20 mouse cellular contexts compared by ENCODE assay signal in the genomic region with DNA sequence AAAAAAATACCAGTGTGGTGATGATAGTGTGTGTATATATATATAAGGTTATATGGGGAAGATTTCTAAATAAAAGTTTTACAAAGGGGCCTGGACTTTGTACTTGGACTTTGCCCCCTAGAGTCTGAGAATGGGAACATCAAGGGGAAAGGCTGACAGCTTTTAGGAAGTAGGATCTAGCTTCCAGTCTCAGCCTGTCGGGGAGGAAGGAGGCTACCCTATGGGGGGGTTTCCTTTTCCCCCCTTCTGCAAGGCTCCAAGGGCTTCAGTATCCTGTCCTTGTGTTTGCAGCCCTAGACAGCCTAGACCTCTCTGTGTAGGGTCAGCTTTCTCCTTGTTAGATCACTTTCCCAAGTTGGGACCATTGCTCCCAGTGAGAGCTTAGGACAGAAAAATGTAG. TPM values are rescaled to one million over a fixed set of nuclear protein-coding genes. Genes with fewer than 3 reads are reported as not detected.
DNase-seq lines count a peak whose midpoint lies in the region; ATAC-seq and TF ChIP-seq lines count a peak whose summit lies in the region.
"Had no signal": no experiment of that assay in that cellular context is flagged by ENCODE, and none has a peak within 500 bp of the region (broad histone marks: within the 10 kb centered on the region; RNA-seq: fewer than 3 reads in every experiment).

No protein-coding gene starts in this region.

- no peak overlapping the region for H3K4me2 ChIP-seq in liver, embryonic 11.5 days
- no peak overlapping the region for H3K4me2 ChIP-seq in liver, embryonic 12.5 days
- H3K4me2 ChIP-seq: hindbrain, embryonic 14.5 days; lung, embryonic 15.5 days; neural tube, embryonic 15.5 days had no signal

- ATAC-seq in liver, embryonic 11.5 days (replicated peaks; ENCODE audit: low FRiP score): peak; percentile 30
- ATAC-seq in liver, embryonic 12.5 days: peak; percentile 19; the same call in 1 of the 2 replicates
- 0 out of 2 replicates have a peak, but pooled peaks have one; percentile 35 for ATAC-seq in megakaryocyte-erythroid progenitor cell, adult 5-6 weeks (replicated peaks; ENCODE audit: low FRiP score, low TSS enrichment, poor library complexity, severe bottlenecking)
- ATAC-seq: forebrain, embryonic 14.5 days had no signal

- no peak for DNase-seq in heart, adult 2 months
- DNase-seq in heart, adult 9 months (ENCODE audit: low spot score in 2 of 2): no peak
- DNase-seq in liver, embryonic 11.5 days (ENCODE audit: low spot score): no peak
- DNase-seq in liver: no peak
- no peak for DNase-seq in left cerebral cortex, postnatal 25 days (ENCODE audit: low spot score in 2 of 2)
- no peak for DNase-seq in cerebellum, postnatal 10 days
- DNase-seq: adrenal gland, adult 8-10 months; cerebellum, postnatal 25 days; kidney, adult 18-20 months; kidney, postnatal 36 days; left cerebral cortex, postnatal 4 days; right cerebral cortex, postnatal 25 days; thymus, postnatal 14 days had no signal

- peak; percentile 47 for TF ChIP-seq CTCF in heart, adult 2 months (IDR thresholded peaks at IDR 0.05)

- WGBS in heart, adult 2 months: 22% methylated on average over 1 of the region's 1 CpGs
- 25% methylated on average over 1 of the region's 1 CpGs for WGBS in liver, embryonic 11.5 days
- WGBS in liver, embryonic 12.5 days (ENCODE audit: insufficient replicate concordance): 19% methylated on average over 1 of the region's 1 CpGs

- H3K4me1 ChIP-seq in heart, adult 2 months (ENCODE audit: control insufficient read depth, insufficient read depth, low read length): peaks cover 18% of the 10 kb centered on the region
- peaks cover 13% of the 10 kb centered on the region for H3K4me1 ChIP-seq in liver, embryonic 11.5 days (replicated peaks; ENCODE audit: control insufficient read depth, insufficient read depth, low read length)
- peaks cover 87% of the 10 kb centered on the region for H3K4me1 ChIP-seq in liver, embryonic 12.5 days
- H3K4me1 ChIP-seq: neural tube, embryonic 15.5 days had no signal

- H3K9me3 ChIP-seq in liver, embryonic 11.5 days (ENCODE audit: control insufficient read depth, low read length): no peaks in the 10 kb centered on the region
- H3K9me3 ChIP-seq in liver, embryonic 12.5 days (replicated peaks): no peaks in the 10 kb centered on the region
- H3K9me3 ChIP-seq: lung, embryonic 15.5 days; neural tube, embryonic 15.5 days had no signal

- intact Hi-C loops in heart, adult 2 months (cut with DNase I): no loop called here
- intact Hi-C loops in left cerebral cortex, postnatal 25 days (cut with DNase I): no loop called here

- no peaks in the 10 kb centered on the region for H3K36me3 ChIP-seq in heart, adult 2 months (ENCODE audit: control insufficient read depth, insufficient read depth, low read length)
- H3K36me3 ChIP-seq in liver, embryonic 11.5 days (ENCODE audit: control insufficient read depth, insufficient read depth, low read length): peaks cover 10% of the 10 kb centered on the region; the same call in 1 of the 2 replicates
- H3K36me3 ChIP-seq in liver, embryonic 12.5 days: peaks cover 47% of the 10 kb centered on the region
- H3K36me3 ChIP-seq: lung, embryonic 15.5 days; neural tube, embryonic 15.5 days had no signal

- no peak for TF ChIP-seq POLR2A in heart, adult 2 months (IDR thresholded peaks at IDR 0.05; ENCODE audit: insufficient read depth, low read depth, low read length)

- no peak overlapping the region for H3K9ac ChIP-seq in heart, adult 2 months (ENCODE audit: low read depth, low read length)
- no peak overlapping the region for H3K9ac ChIP-seq in liver, embryonic 11.5 days (ENCODE audit: low read depth, low read length)
- H3K9ac ChIP-seq in liver, embryonic 12.5 days: no peak overlapping the region
- H3K9ac ChIP-seq: hindbrain, embryonic 14.5 days; lung, embryonic 15.5 days; neural tube, embryonic 15.5 days had no signal

- no peak overlapping the region for H3K27ac ChIP-seq in heart, adult 2 months
- no peak overlapping the region for H3K27ac ChIP-seq in liver, embryonic 11.5 days (ENCODE audit: low read depth, low read length)
- H3K27ac ChIP-seq in liver, embryonic 12.5 days: peak overlapping the region; percentile 59
- H3K27ac ChIP-seq: hindbrain, embryonic 14.5 days; lung, embryonic 15.5 days; neural tube, embryonic 15.5 days; stomach, postnatal 0 days had no signal

- H3K79me2 ChIP-seq in heart, adult 2 months (replicated peaks; ENCODE audit: control insufficient read depth, insufficient read depth, low read length): no peaks in the 10 kb centered on the region

- no peak for TF ChIP-seq EP300 in heart, adult 2 months (IDR thresholded peaks at IDR 0.05; ENCODE audit: insufficient read depth, low read depth, low read length)

- H3K4me3 ChIP-seq in heart, adult 2 months: no peak overlapping the region
- H3K4me3 ChIP-seq in liver, embryonic 11.5 days (ENCODE audit: low read depth, low read length): no peak overlapping the region
- no peak overlapping the region for H3K4me3 ChIP-seq in liver, embryonic 12.5 days
- H3K4me3 ChIP-seq: lung, embryonic 15.5 days; neural tube, embryonic 15.5 days had no signal

- no peaks in the 10 kb centered on the region for H3K27me3 ChIP-seq in heart, adult 2 months (ENCODE audit: control insufficient read depth, insufficient read depth, low read length)
- 0 out of 2 replicates have a peak, but pooled peaks cover 2% of the 10 kb centered on the region for H3K27me3 ChIP-seq in liver, embryonic 11.5 days (replicated peaks; ENCODE audit: control insufficient read depth, insufficient read depth, low read length)
- no peaks in the 10 kb centered on the region for H3K27me3 ChIP-seq in liver, embryonic 12.5 days (replicated peaks)

RNA-seq across cellular contexts. Expression of a gene that starts 15.4 kb away (rescaled TPM):
- total RNA-seq in heart, adult 2 months (2021): 1 to 10 TPM; 3.1 to 3.3 TPM
- polyA plus RNA-seq in heart, adult 2 months (2012; rRNA removed): 2.9 and 4.9 TPM in 2 replicates
- 42.7 and 47.6 TPM in 2 replicates for polyA plus RNA-seq in liver, embryonic 11.5 days (2014; fragmentation: Nextera tagmentation; extraction: Ambion mirVana)
- polyA plus RNA-seq in liver, embryonic 12.5 days (2016; fragmentation: Nextera tagmentation; extraction: Ambion mirVana): 57.1 and 58.7 TPM in 2 replicates
- total RNA-seq in megakaryocyte-erythroid progenitor cell, adult 5-6 weeks (2014; fragmentation: Nextera tagmentation): 99.5 and 115 TPM in 2 replicates
- 56.3 and 63.8 TPM in 2 replicates for total RNA-seq in megakaryocyte-erythroid progenitor cell, adult 5-6 weeks (2017)
- total RNA-seq in left cerebral cortex, postnatal 25 days (2021): 1 to 10 TPM; 1.2 to 1.5 TPM

RNA-seq across cellular contexts. Expression of a gene that starts 16.8 kb away (rescaled TPM):
- under 1 TPM; 0.70 to 0.86 TPM for total RNA-seq in heart, adult 2 months (2021)
- polyA plus RNA-seq in heart, adult 2 months (2012; rRNA removed): 1.9 and 3.9 TPM in 2 replicates
- polyA plus RNA-seq in liver, embryonic 11.5 days (2014; fragmentation: Nextera tagmentation; extraction: Ambion mirVana): 24.2 and 25.8 TPM in 2 replicates
- 30.2 and 33.1 TPM in 2 replicates for polyA plus RNA-seq in liver, embryonic 12.5 days (2016; fragmentation: Nextera tagmentation; extraction: Ambion mirVana)
- total RNA-seq in megakaryocyte-erythroid progenitor cell, adult 5-6 weeks (2014; fragmentation: Nextera tagmentation): 22.0 and 28.7 TPM in 2 replicates
- total RNA-seq in megakaryocyte-erythroid progenitor cell, adult 5-6 weeks (2017): 5.9 and 34.2 TPM in 2 replicates
- 1 to 10 TPM in 1 of 2 experiments, under 1 TPM in 1; 0.71 to 1.1 TPM for total RNA-seq in left cerebral cortex, postnatal 25 days (2021)

Comparison
In these comparisons a context has a peak if more than half of its experiments do, and no peak if none do; other contexts are left out.
1. RNA of a gene that starts 15.4 kb away (total RNA-seq): 56.3 to 115 TPM in megakaryocyte-erythroid progenitor cell, adult 5-6 weeks; 3.1 to 3.3 TPM in heart, adult 2 months and 1.2 to 1.5 TPM in left cerebral cortex, postnatal 25 days; every median in the first group is over 10 times any median in the second.
2. Peak in every context shown above with its lines, with median percentiles within 50 percentile points of each other: ATAC-seq.